Mouse (Mus musculus): ENCODE results near the gene Tmem270. TPM values are rescaled to one million over a fixed set of nuclear protein-coding genes. Genes with fewer than 3 reads are reported as not detected.

Gene Tmem270
- polyA plus RNA-seq (2015; fragmentation: Nextera tagmentation; extraction: Ambion mirVana) = not detected in 2 replicates

DNA sequence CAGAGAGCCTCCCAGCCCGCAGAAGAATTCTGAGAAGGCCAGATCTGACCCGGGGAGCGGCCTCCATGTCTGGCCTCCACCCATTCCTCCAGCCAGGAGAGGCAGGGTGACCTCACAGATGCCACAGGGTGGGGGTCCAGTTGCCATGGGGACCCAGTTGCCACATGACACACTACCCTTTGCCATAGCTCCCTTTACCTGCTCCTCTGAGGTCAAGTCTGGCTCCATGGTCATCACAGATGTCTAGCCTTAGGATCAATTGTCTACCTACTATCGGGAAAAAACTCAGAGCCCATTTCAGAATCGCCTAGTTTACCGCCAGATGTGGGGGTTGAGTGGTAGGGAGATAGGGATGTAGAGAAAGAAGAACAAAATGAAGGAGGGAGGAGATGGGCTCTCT is at the start of gene Tmem270:
Gene Tmem270 (minus strand): TSS at position 101 of the 400 bp plus-strand sequence.
- no peaks in the 10 kb centered on the region for H3K9me3 ChIP-seq
- no peaks in the 10 kb centered on the region for H3K27me3 ChIP-seq
- H3K9ac ChIP-seq (replicated peaks) = no peak within 1 kb of the TSS
- no peaks in the 10 kb centered on the region for H3K36me3 ChIP-seq
- 82% methylated on average over 6 of the region's 6 CpGs for WGBS
- no peak within 1 kb of the TSS for H3K4me2 ChIP-seq (replicated peaks)
- no peak within 1 kb of the TSS for H3K4me3 ChIP-seq (replicated peaks)
- no peak for ATAC-seq
- no peaks in the 10 kb centered on the region for H3K4me1 ChIP-seq (replicated peaks)
- H3K27ac ChIP-seq = no peak within 1 kb of the TSS

DNA sequence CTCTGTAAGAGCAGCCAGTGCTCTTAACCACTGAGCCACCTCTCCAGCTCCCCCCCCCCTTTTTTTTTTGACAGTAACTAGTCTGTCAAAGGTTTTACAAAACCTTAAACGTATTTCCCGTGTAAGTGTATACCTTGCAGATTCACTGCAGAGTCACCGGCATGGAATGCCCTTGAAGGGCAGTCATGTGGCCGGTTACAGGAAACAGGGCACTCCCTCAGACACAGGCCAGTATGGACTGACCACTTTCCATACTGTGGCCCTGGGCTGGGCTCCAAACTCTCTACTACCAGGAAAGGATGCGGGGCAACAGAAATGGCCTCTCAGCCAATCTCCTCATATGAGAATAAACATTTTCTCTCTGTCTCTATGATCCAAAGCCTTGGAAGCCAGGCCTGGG is 49.0 kb upstream of the Tmem270 start:
- Histone ChIP-seq H3K27me3 (no peaks in the 10 kb centered on the region), H3K27ac (no peak overlapping the region), H3K9ac (replicated peaks) (no peak overlapping the region), H3K36me3 (no peaks in the 10 kb centered on the region), H3K9me3 (no peaks in the 10 kb centered on the region), H3K4me3 (replicated peaks) (no peak overlapping the region), H3K4me1 (replicated peaks) (no peaks in the 10 kb centered on the region), H3K4me2 (replicated peaks) (no peak overlapping the region)
- no peak for ATAC-seq
- WGBS = 88% methylated on average over 5 of the region's 5 CpGs

DNA sequence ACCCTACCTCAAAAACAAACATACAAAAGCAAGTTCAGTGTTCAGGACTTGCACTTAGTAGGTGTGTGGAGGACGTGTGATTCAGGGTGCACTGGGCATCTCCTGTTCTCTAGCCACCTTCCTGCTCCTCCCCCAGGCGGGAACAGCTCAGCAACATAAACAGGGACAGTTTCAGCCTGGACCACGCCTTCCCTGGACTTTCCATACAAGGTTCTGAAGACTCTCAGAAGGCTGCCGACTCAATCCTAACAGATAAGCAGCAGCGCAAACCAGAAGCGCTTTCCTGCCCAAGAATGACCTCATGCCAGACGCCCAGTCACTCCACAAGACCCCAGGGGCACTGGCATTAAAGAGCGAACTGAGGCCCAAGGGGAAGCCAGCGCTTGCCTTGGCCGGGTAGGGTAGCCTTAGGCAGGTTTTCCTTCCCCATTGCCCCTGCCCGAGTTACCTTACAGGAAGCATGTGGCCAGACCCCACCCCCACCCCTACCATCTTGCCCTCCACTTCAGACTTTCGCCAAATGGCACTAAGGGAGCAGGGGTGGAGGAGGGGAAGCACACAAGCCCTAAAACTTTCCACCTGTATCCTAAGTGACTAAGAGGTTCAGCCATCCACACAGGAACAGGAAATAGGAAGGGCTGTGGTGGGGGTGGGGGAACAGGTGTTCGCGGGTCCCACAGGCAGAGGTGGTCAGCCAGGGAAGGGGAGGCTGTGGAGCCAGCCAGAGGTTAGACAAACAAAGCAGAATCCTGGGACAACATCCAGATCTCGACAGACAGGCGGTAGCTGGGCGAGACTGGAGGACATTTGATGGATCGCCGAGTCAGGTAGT is 44.7 kb upstream of the Tmem270 start:
- no peaks in the 10 kb centered on the region for H3K36me3 ChIP-seq
- peaks cover 20% of the 10 kb centered on the region for H3K27me3 ChIP-seq
- 52% methylated on average over 19 of the region's 19 CpGs for WGBS
- no peak overlapping the region for H3K4me3 ChIP-seq (replicated peaks)
- H3K9ac ChIP-seq (replicated peaks) = no peak overlapping the region
- no peak overlapping the region for H3K27ac ChIP-seq
- H3K9me3 ChIP-seq = no peaks in the 10 kb centered on the region
- no peak overlapping the region for H3K4me2 ChIP-seq (replicated peaks)
- peaks cover 7% of the 10 kb centered on the region; the same call in 1 of the 2 replicates for H3K4me1 ChIP-seq (replicated peaks)
- no peak for ATAC-seq

DNA sequence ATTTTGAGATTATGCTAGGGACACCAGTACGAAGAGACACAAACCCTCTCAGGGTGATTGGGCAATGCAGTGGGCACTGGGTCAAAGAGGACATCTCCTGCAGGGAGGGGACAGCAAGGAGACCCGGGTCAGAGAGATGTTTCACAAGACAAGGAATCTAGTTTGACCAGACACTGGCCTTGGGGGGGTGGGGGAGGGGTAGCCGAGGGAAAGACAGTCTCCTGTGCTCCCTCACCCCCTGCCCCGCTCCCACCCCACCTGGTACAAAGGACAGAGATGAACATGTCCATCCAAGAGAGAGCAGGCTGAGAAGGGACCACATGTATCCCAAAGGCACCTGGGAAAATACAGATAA is 41.5 kb upstream of the Tmem270 start:
- no peak overlapping the region for H3K9ac ChIP-seq (replicated peaks)
- no peaks in the 10 kb centered on the region for H3K9me3 ChIP-seq
- H3K27me3 ChIP-seq = peaks cover 42% of the 10 kb centered on the region
- H3K4me1 ChIP-seq (replicated peaks) = peaks cover 8% of the 10 kb centered on the region; the same call in 1 of the 2 replicates
- no peaks in the 10 kb centered on the region for H3K36me3 ChIP-seq
- no peak overlapping the region for H3K4me3 ChIP-seq (replicated peaks)
- H3K4me2 ChIP-seq (replicated peaks) = no peak overlapping the region
- ATAC-seq = no peak
- WGBS = 73% methylated on average over 4 of the region's 4 CpGs
- no peak overlapping the region for H3K27ac ChIP-seq

DNA sequence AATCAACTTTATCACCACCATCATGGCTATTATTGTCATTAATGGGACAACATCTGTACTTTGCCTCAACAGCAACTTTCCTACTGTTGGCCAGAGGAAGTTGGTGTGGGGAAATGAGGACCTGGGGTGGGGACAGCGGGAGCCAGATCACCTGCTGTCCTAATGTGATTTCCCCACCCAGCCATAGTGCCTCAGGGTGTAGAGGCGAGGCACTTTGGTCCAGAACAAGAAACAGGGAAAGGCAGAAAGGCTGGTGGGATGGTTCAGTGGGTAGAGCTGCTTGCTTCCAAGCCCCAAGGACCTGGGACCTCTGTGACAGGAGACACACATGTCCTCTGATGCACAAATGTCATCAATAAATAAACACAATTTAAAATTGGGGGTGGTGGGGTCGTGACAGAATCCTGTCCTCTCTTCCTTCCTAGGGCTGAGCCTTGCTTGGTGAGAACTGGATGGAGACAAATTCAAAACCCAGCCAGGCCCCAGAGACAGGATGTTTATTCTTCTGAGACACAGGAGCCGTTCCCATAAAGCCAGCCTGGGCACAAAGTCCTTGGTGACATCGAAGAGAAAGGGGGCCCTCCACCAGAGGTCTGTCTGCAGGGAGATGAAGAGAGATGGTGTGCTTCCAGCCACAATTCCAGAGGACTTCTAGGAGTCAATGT is 41.0 kb upstream of the Tmem270 start:
- Histone ChIP-seq H3K4me3 (replicated peaks) (no peak overlapping the region), H3K4me1 (replicated peaks) (peaks cover 8% of the 10 kb centered on the region; the same call in 1 of the 2 replicates), H3K36me3 (no peaks in the 10 kb centered on the region), H3K27ac (no peak overlapping the region), H3K4me2 (replicated peaks) (no peak overlapping the region), H3K27me3 (peaks cover 42% of the 10 kb centered on the region), H3K9ac (replicated peaks) (no peak overlapping the region), H3K9me3 (no peaks in the 10 kb centered on the region)
- no peak for ATAC-seq
- WGBS = 69% methylated on average over 5 of the region's 5 CpGs

DNA sequence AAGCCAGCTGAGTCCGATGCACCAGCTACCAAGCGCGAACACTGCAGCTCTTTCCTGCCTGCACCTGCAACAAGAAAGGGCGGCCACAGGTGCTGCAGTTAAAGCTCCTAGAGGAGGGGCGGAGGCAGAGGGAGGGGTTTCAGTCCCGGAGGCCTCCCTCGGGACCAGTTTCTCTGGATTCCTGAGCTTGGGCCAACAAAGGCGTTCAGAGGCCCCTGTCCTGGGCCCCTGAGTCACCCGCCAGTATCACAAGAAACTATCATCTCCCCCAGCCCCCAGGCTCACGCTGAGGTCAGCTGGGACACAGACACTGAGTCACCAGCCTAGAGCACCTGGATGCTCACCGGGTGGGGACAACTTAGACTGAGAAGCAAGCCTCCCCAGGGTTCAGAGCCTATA is 40.3 kb upstream of the Tmem270 start, which contains the start of gene Cldn4:
Gene Cldn4 (minus strand): TSS at position 78 of the 399 bp plus-strand sequence.
- Histone ChIP-seq H3K4me1 (replicated peaks) (peaks cover 8% of the 10 kb centered on the region; the same call in 1 of the 2 replicates), H3K27me3 (peaks cover 42% of the 10 kb centered on the region), H3K9ac (replicated peaks) (no peak within 1 kb of the TSS), H3K4me3 (replicated peaks) (0 out of 2 replicates have a peak within 1 kb of the TSS, but pooled peaks have one; percentile 3), H3K27ac (no peak within 1 kb of the TSS), H3K36me3 (no peaks in the 10 kb centered on the region), H3K4me2 (replicated peaks) (peak within 1 kb of the TSS; percentile 28), H3K9me3 (no peaks in the 10 kb centered on the region)
- ATAC-seq = no peak
- 4% methylated on average over 11 of the region's 11 CpGs for WGBS

DNA sequence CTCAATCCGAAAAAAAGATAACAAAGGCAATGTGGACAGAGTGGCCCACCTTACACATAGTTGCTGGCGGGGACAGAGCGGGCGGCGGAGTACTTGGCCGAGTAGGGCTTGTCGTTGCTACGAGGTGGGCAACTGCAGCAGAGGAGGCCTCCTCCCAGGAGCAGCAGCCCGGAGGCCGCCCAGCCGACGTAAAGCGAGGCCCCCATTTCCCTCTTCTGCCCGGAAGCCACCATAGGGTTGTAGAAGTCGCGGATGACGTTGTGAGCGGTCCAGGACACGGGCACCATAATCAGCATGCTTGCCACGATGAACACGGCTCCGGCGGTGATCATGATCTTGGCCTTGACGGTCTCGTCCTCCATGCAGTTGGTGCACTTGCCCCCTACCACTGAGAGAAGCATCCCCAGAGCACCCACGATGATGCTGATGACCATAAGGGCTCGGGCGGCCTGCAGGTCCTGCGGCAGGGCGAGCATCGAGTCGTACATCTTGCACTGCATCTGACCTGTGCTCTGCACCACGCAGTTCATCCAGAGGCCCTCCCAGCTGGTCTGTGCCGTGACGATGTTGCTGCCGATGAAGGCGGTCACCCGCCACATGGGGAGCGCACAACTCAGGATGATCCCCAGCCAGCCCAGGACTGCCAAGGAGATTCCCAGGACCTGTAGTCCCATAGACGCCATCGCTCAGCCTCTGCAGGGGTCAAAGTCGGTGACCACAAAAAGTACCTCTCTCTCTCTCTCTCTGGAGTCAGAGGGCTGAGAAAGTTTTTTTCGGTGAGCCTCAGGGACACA is 39.7 kb upstream of the Tmem270 start:
- no peak overlapping the region for H3K27ac ChIP-seq
- WGBS = 18% methylated on average over 43 of the region's 43 CpGs
- no peaks in the 10 kb centered on the region for H3K36me3 ChIP-seq
- no peak overlapping the region for H3K9ac ChIP-seq (replicated peaks)
- peak overlapping the region; percentile 28 for H3K4me2 ChIP-seq (replicated peaks)
- H3K9me3 ChIP-seq = no peaks in the 10 kb centered on the region
- peaks cover 8% of the 10 kb centered on the region; the same call in 1 of the 2 replicates for H3K4me1 ChIP-seq (replicated peaks)
- ATAC-seq = no peak
- 0 out of 2 replicates have a peak overlapping the region, but pooled peaks have one; percentile 3 for H3K4me3 ChIP-seq (replicated peaks)
- peaks cover 42% of the 10 kb centered on the region for H3K27me3 ChIP-seq

DNA sequence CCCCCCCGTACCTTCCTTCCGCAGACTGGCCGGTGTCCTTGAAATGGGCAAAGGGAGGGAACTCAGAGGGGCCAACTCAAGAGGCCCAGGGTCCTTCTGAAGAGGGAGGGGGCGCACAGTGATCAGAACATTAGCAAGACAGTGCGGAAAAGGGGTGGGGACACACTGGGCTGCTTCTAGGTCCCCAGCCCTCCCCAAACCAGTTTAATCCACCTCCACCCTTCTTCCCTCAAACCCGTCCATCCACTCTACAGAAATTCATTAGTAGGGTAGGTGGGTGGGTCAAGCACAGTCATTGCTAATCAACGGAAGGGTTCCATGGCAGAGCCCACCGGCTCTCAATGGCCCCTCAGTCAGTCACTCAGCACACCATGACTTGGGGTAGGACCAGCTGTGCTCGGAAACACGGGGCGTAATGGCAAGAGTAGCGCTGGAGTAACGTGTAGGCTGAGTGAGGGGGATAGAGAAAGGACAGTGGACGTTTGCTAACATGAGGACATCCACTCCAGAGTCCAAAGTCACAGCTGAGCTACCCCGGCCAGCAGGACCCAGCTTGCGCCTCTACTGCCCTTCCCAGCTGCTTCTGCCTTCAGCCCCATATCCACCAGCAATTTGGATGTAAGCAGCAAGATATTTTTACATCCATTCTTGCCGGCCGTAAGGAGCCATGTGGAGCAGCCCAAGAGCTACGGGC is 38.9 kb upstream of the Tmem270 start:
- Histone ChIP-seq H3K27ac (no peak overlapping the region), H3K4me1 (replicated peaks) (peaks cover 8% of the 10 kb centered on the region; the same call in 1 of the 2 replicates), H3K36me3 (no peaks in the 10 kb centered on the region), H3K9ac (replicated peaks) (no peak overlapping the region), H3K27me3 (peaks cover 42% of the 10 kb centered on the region), H3K4me2 (replicated peaks) (no peak overlapping the region), H3K4me3 (replicated peaks) (no peak overlapping the region), H3K9me3 (no peaks in the 10 kb centered on the region)
- WGBS = 48% methylated on average over 17 of the region's 19 CpGs
- ATAC-seq = no peak

DNA sequence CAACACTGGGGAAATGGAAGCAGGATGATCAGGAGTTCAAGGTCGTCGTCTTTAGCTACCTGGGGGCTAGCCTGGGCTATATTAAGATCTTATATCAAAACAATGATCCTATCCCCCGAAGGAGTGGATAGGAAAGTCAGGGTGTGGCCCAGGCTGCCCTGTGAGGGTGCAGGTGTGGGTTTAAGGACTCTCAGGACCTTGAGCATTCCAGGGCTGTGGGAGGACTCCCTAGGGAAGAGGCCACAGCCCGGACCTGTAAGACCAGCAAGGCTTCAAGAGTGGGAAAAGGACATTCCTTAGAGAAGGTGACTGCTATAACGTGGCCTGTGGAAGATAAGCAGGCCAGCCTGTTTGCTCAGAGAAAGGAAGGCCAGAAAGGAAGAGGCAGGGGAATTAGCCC is 37.6 kb upstream of the Tmem270 start:
- 76% methylated on average over 5 of the region's 5 CpGs for WGBS
- Histone ChIP-seq H3K4me3 (replicated peaks) (no peak overlapping the region), H3K9ac (replicated peaks) (no peak overlapping the region), H3K4me1 (replicated peaks) (peaks cover 8% of the 10 kb centered on the region; the same call in 1 of the 2 replicates), H3K9me3 (no peaks in the 10 kb centered on the region), H3K27me3 (peaks cover 42% of the 10 kb centered on the region), H3K4me2 (replicated peaks) (no peak overlapping the region), H3K36me3 (no peaks in the 10 kb centered on the region), H3K27ac (no peak overlapping the region)
- no peak for ATAC-seq

DNA sequence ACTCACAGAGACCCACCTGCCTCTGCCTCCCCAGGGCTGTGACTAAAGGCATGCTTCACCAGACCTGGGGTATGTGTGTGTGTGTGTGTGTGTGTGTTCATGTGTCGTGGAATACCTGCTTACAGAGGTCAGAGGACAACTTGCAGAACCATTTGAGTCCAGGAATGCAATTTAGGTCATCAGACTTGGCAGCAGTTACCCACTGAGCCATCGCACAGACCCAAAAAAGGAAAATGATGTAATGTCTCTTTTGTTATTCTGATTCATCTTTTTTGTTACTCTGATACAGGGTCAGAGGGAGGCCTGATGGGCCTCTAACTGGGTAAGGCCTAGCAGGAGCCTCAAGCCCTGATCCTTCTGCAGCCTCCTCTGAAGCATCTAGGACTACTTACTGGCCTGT is 36.2 kb upstream of the Tmem270 start:
- no peak for ATAC-seq
- H3K9me3 ChIP-seq = no peaks in the 10 kb centered on the region
- H3K4me3 ChIP-seq (replicated peaks) = no peak overlapping the region

DNA sequence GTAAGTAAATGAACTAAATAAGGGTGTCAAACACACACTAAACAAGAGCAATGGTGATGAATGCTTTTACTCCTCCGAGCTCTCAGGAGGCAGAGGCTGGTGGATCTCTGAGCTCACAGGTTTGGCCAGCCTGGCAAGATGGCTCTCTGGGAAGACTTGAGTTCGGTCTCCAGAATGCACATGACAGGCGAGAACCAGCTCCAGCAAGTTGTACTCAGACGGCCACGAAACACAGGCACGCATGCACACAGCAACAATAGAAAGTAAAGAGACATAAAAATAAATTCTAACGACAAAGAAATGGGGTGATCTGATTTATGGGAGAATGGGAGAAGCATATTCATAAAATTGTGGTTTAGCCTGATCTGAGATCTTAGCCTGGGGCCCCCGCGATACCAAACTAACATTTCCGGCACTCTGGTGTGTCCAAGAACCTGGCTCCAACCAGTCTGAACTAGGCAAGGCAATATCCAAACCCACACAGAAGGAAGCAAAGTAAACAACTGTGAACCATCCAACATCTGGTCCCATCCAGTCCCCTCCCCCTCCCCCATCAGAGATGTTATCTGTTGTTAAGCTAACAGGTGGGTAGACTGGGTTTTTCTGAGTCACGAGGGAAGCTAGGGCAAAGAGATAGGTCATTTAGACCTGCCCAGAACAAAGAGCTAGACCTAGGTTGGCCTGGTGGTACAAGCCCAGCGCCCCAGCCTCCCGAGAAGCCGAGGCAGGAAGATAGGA is 35.1 kb upstream of the Tmem270 start:
- no peaks in the 10 kb centered on the region for H3K9me3 ChIP-seq
- H3K4me1 ChIP-seq (replicated peaks) = peaks cover 5% of the 10 kb centered on the region; the same call in 1 of the 2 replicates

More for the DNA sequence above, 36.2 kb upstream of the Tmem270 start:
- H3K9ac ChIP-seq (replicated peaks) = no peak overlapping the region
- no peaks in the 10 kb centered on the region for H3K36me3 ChIP-seq
- H3K4me1 ChIP-seq (replicated peaks) = peaks cover 8% of the 10 kb centered on the region; the same call in 1 of the 2 replicates
- 87% methylated on average over 2 of the region's 2 CpGs for WGBS
- H3K27ac ChIP-seq = no peak overlapping the region
- no peak overlapping the region for H3K4me2 ChIP-seq (replicated peaks)
- peaks cover 37% of the 10 kb centered on the region for H3K27me3 ChIP-seq

More for the DNA sequence above, 35.1 kb upstream of the Tmem270 start:
- H3K27me3 ChIP-seq = peaks cover 26% of the 10 kb centered on the region
- no peak overlapping the region for H3K27ac ChIP-seq
- WGBS = 88% methylated on average over 14 of the region's 14 CpGs
- ATAC-seq = no peak
- no peak overlapping the region for H3K4me3 ChIP-seq (replicated peaks)
- no peak overlapping the region for H3K9ac ChIP-seq (replicated peaks)
- no peaks in the 10 kb centered on the region for H3K36me3 ChIP-seq
- no peak overlapping the region for H3K4me2 ChIP-seq (replicated peaks)
